Mouse (Mus musculus): ENCODE measurements around the gene Med27. TPM values are rescaled to one million over a fixed set of nuclear protein-coding genes. Genes with fewer than 3 reads are reported as not detected.

Med27 gene
- total and polyA plus RNA-seq, 3 experiments, result 32.1 to 36.2 (median 33.6) TPM

DNA sequence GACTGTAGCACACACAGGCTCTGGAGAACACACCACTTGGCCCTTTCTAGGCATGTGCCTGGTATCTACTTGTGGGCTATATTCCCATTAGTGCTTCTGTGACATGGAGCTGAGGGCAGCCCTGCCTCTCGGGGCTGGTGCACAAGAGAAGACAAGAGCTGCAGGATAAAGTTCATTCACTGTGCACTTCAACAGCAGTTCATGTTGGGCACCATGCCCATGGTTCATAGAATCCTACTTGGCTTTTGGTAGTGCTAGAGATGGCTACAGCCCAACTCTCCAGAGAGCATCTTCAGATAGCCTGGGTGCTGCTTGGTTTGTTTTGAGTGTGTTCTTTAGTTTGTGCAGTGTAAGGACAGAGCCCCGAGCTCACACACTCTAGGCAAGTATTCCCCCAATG lies 138.9 kb downstream of the Med27 start:
- Histone ChIP-seq H3K4me2 (ENCODE audit: insufficient read depth, low read depth, poor library complexity, severe bottlenecking) (no peak overlapping the region), H3K79me2 (replicated peaks; ENCODE audit: control insufficient read depth, extremely low read depth, insufficient read depth, poor library complexity, severe bottlenecking) (no peaks in the 10 kb centered on the region), H3K9me3 (replicated peaks; ENCODE audit: low read length) (no peaks in the 10 kb centered on the region), H3K9ac (ENCODE audit: insufficient read depth, low read depth) (no peak overlapping the region), H3K27me3 (replicated peaks) (no peaks in the 10 kb centered on the region), H3K27ac (ENCODE audit: insufficient read depth, low read depth) (no peak overlapping the region), H3K36me3 (replicated peaks in 1 of 2; ENCODE audit: control insufficient read depth in 1 of 2, insufficient read depth in 1 of 2, low read length in 1 of 2) (peaks cover 0 to 5% of the 10 kb centered on the region in 2 experiments), H3K4me3 (replicated peaks in 1 of 3; ENCODE audit: low read depth in 2 of 3, low read length in 2 of 3, poor library complexity in 1 of 3) (no peak overlapping the region), H3K4me1 (ENCODE audit: control insufficient read depth in 1 of 2, insufficient read depth in 2 of 2) (peaks cover 0 to 6% of the 10 kb centered on the region in 2 experiments; a peak in 2 of 4 replicates)
- no peak for TF ChIP-seq UBTF (IDR thresholded peaks at IDR 0.05; ENCODE audit: low read depth, low read length)
- TF ChIP-seq BHLHE40 (IDR thresholded peaks at IDR 0.05; ENCODE audit: low read depth, low read length), result no peak
- no peak for TF ChIP-seq PAX5 (IDR thresholded peaks at IDR 0.05; ENCODE audit: low read length)
- TF ChIP-seq SMC3 (IDR thresholded peaks at IDR 0.05; ENCODE audit: low read depth, low read length), result no peak
- TF ChIP-seq JUND (conservative IDR thresholded peaks at IDR 0.05; ENCODE audit: low read depth, low read length), result no peak
- no peak for TF ChIP-seq MXI1 (IDR thresholded peaks at IDR 0.05; ENCODE audit: low read depth, low read length)
- TF ChIP-seq NRF1 (IDR thresholded peaks at IDR 0.05; ENCODE audit: low read depth, low read length), result no peak
- no peak for TF ChIP-seq TCF12 (IDR thresholded peaks at IDR 0.05; ENCODE audit: low read depth, low read length)
- no peak for TF ChIP-seq RCOR1 (conservative IDR thresholded peaks at IDR 0.05; ENCODE audit: low read depth, low read length)
- TF ChIP-seq ETS1 (conservative IDR thresholded peaks at IDR 0.05; ENCODE audit: low read depth, low read length), result no peak
- no peak for TF ChIP-seq JUN (IDR thresholded peaks at IDR 0.05; ENCODE audit: insufficient read depth, low read depth, low read length)
- no peak for TF ChIP-seq MAX (IDR thresholded peaks at IDR 0.05; ENCODE audit: low read length)
- TF ChIP-seq IRF4 (IDR thresholded peaks at IDR 0.05; ENCODE audit: low read depth, low read length), result no peak
- no peak for TF ChIP-seq E2F4 (IDR thresholded peaks at IDR 0.05; ENCODE audit: insufficient replicate concordance, low read depth, low read length)
- TF ChIP-seq CHD2 (IDR thresholded peaks at IDR 0.05; ENCODE audit: low read length), result no peak
- no peak for TF ChIP-seq MEF2A (IDR thresholded peaks at IDR 0.05; ENCODE audit: borderline replicate concordance, low read depth, low read length)
- TF ChIP-seq CTCF (conservative IDR thresholded peaks at IDR 0.05 in 1 of 2, IDR thresholded peaks at IDR 0.05 in 1 of 2; ENCODE audit: low read depth in 2 of 2, low read length in 2 of 2), result no peak
- TF ChIP-seq ZNF384 (IDR thresholded peaks at IDR 0.05; ENCODE audit: low read depth, low read length), result no peak
- no peak for TF ChIP-seq ELF1 (IDR thresholded peaks at IDR 0.05; ENCODE audit: low read depth, low read length)
- TF ChIP-seq EP300 (IDR thresholded peaks at IDR 0.05; ENCODE audit: low read length), result no peak
- DNase-seq (ENCODE audit: extremely low read depth), result no peak
- in situ Hi-C loops (cut with MboI; ENCODE audit: low pct_ligation_motif_present, low pct_unique_long_range_greater_than_20kb, low sequenced_read_pairs), result no loop called here
- dilution Hi-C loops (cut with MboI; ENCODE audit: extremely low pct_ligation_motif_present, extremely low pct_unique_long_range_greater_than_20kb, low sequenced_read_pairs), result no loop called here

DNA sequence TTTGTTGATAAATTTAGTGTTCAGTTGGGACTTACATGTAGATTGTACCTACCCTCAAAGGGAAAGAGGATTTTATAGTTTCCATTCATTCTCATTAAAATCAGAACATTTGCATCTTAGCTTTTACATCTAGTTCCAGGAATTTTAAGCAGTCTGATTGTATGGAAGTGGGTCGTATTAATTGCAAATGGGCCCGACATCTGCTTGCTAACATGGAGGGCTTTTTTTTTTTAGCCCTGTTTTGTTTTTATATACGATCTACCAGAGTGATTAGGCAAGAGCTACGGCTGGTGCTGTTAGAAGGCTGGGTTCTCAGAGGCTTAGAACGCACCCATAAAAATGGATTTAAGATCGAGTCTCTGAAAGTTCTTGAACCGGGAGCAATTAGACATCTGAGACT lies 139.9 kb downstream of the Med27 start:
- in situ Hi-C loops (cut with MboI; ENCODE audit: low pct_ligation_motif_present, low pct_unique_long_range_greater_than_20kb, low sequenced_read_pairs) (no loop called here), dilution Hi-C loops (cut with MboI; ENCODE audit: extremely low pct_ligation_motif_present, extremely low pct_unique_long_range_greater_than_20kb, low sequenced_read_pairs) (no loop called here)
- Histone ChIP-seq H3K4me1 (ENCODE audit: control insufficient read depth in 1 of 2, insufficient read depth in 2 of 2) (peaks cover 0 to 6% of the 10 kb centered on the region in 2 experiments; a peak in 2 of 4 replicates), H3K4me3 (replicated peaks in 1 of 3; ENCODE audit: low read depth in 2 of 3, low read length in 2 of 3, poor library complexity in 1 of 3) (no peak overlapping the region), H3K9ac (ENCODE audit: insufficient read depth, low read depth) (no peak overlapping the region), H3K27ac (ENCODE audit: insufficient read depth, low read depth) (no peak overlapping the region), H3K79me2 (replicated peaks; ENCODE audit: control insufficient read depth, extremely low read depth, insufficient read depth, poor library complexity, severe bottlenecking) (no peaks in the 10 kb centered on the region), H3K4me2 (ENCODE audit: insufficient read depth, low read depth, poor library complexity, severe bottlenecking) (no peak overlapping the region), H3K36me3 (replicated peaks in 1 of 2; ENCODE audit: control insufficient read depth in 1 of 2, insufficient read depth in 1 of 2, low read length in 1 of 2) (peaks cover 0 to 5% of the 10 kb centered on the region in 2 experiments), H3K27me3 (replicated peaks) (no peaks in the 10 kb centered on the region), H3K9me3 (replicated peaks; ENCODE audit: low read length) (no peaks in the 10 kb centered on the region)
- no peak for TF ChIP-seq NRF1 (IDR thresholded peaks at IDR 0.05; ENCODE audit: low read depth, low read length)
- no peak for TF ChIP-seq MEF2A (IDR thresholded peaks at IDR 0.05; ENCODE audit: borderline replicate concordance, low read depth, low read length)
- TF ChIP-seq SIN3A (IDR thresholded peaks at IDR 0.05; ENCODE audit: low read length), result no peak
- no peak for TF ChIP-seq KAT2A (IDR thresholded peaks at IDR 0.05; ENCODE audit: insufficient replicate concordance, low read length)
- no peak for TF ChIP-seq MAZ (IDR thresholded peaks at IDR 0.05; ENCODE audit: low read depth, low read length)
- TF ChIP-seq USF1 (IDR thresholded peaks at IDR 0.05; ENCODE audit: low read depth, low read length), result no peak
- no peak for TF ChIP-seq GABPA (IDR thresholded peaks at IDR 0.05; ENCODE audit: insufficient replicate concordance, low read depth, low read length)
- TF ChIP-seq MAX (IDR thresholded peaks at IDR 0.05; ENCODE audit: low read length), result no peak
- no peak for TF ChIP-seq TBP (conservative IDR thresholded peaks at IDR 0.05; ENCODE audit: low read depth, low read length)
- TF ChIP-seq POLR2AphosphoS2 (IDR thresholded peaks at IDR 0.05; ENCODE audit: low read depth, low read length), result no peak
- TF ChIP-seq UBTF (IDR thresholded peaks at IDR 0.05; ENCODE audit: low read depth, low read length), result no peak
- no peak for TF ChIP-seq NELFE (IDR thresholded peaks at IDR 0.05; ENCODE audit: low read depth, low read length)
- TF ChIP-seq CHD2 (IDR thresholded peaks at IDR 0.05; ENCODE audit: low read length), result no peak
- no peak for TF ChIP-seq PAX5 (IDR thresholded peaks at IDR 0.05; ENCODE audit: low read length)
- no peak for TF ChIP-seq EP300 (IDR thresholded peaks at IDR 0.05; ENCODE audit: low read length)
- no peak for TF ChIP-seq JUN (IDR thresholded peaks at IDR 0.05; ENCODE audit: insufficient read depth, low read depth, low read length)
- TF ChIP-seq IRF4 (IDR thresholded peaks at IDR 0.05; ENCODE audit: low read depth, low read length), result no peak
- TF ChIP-seq CTCF (conservative IDR thresholded peaks at IDR 0.05 in 1 of 2, IDR thresholded peaks at IDR 0.05 in 1 of 2; ENCODE audit: low read depth in 2 of 2, low read length in 2 of 2), result no peak
- TF ChIP-seq ZC3H11A (IDR thresholded peaks at IDR 0.05; ENCODE audit: low read depth, low read length), result no peak
- TF ChIP-seq POLR2A (IDR thresholded peaks at IDR 0.05; ENCODE audit: low read depth, low read length), result no peak
- no peak for DNase-seq (ENCODE audit: extremely low read depth)

Data from CH12.LX (cell line).